Mouse (Mus musculus) adipose tissue, adult 10 weeks (tissue): ENCODE data around the gene Fbxw16. TPM values are rescaled to one million over a fixed set of nuclear protein-coding genes. Genes with fewer than 3 reads are reported as not detected.

ENCODE experiments used
- polyA plus RNA-seq: library from polyadenylated mRNA; stranded (reverse); fragments of 350-450 nt; fragmentation: Illumina TruSeq; extraction: RNeasy Lipid Tissue Mini Kit (QIAGEN cat#74804); gene quantifications from one replicate; pipeline ENCODE4 v1.2.3, GENCODE M21; 2014; ENCODE audit warnings: low read depth, low replicate concordance

Gene Fbxw16
- not detected for polyA plus RNA-seq

GRCm38 (mm10) chr9:109449040-109449439 is at the start of gene Fbxw16:
TSS of gene Fbxw16 (minus strand) at chr9:109449140.

GRCm38 (mm10) chr9:109495775-109496174 is 46.8 kb upstream of the Fbxw16 start, which contains the start of gene Fbxw19:
TSS of gene Fbxw19 (minus strand) at chr9:109495875.

GRCm38 (mm10) chr9:109404196-109404595 is 44.7 kb downstream of the Fbxw16 start, which contains the start of gene Fbxw22:
TSS of gene Fbxw22 (minus strand) at chr9:109404296.

Other genes starting within 250 kb of the Fbxw16 start
- gene Fbxw20, start 214.4 kb downstream of the Fbxw16 start, polyA plus RNA-seq: not detected
- not detected for gene Fbxw14, start 161.5 kb downstream of the Fbxw16 start, polyA plus RNA-seq
- gene Fbxw28, start 109.5 kb downstream of the Fbxw16 start, polyA plus RNA-seq: not detected
- gene Fbxw22, start 44.8 kb downstream of the Fbxw16 start, polyA plus RNA-seq: not detected
- not detected for gene Fbxw19, start 46.7 kb upstream of the Fbxw16 start, polyA plus RNA-seq
- gene Fbxw15, start 119.1 kb upstream of the Fbxw16 start, polyA plus RNA-seq: 0.41 TPM
- not detected for gene Fbxw24, start 176.9 kb upstream of the Fbxw16 start, polyA plus RNA-seq
- gene Fbxw25, start 215.5 kb upstream of the Fbxw16 start, polyA plus RNA-seq: not detected